11 mouse cellular contexts compared by ENCODE assay signal in the genomic region with DNA sequence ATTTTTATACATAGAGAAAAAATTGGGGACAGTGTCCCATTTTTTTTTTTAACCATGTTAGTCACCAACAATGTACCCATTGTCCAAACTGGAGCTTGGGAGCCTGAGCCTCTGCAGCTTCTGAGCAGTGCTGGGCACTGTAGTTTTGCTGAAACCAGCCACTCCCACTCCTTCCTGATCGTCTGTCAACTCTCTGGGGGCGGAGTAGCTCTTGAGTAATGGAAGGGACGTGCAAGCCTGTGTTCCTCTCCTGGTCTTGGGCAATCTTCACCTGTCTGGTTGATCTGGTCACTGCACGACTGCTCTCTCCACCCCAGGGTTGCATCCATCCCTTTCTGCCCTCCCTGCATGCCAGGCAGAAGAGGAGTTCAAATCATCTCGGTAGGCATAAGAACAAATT. TPM values are rescaled to one million over a fixed set of nuclear protein-coding genes. Genes with fewer than 3 reads are reported as not detected.
DNase-seq lines count a peak whose midpoint lies in the region; ATAC-seq and TF ChIP-seq lines count a peak whose summit lies in the region.
"Had no signal": no experiment of that assay in that cellular context is flagged by ENCODE, and none has a peak within 500 bp of the region (broad histone marks: within the 10 kb centered on the region; RNA-seq: fewer than 3 reads in every experiment).

No protein-coding gene starts in this region.

- H3K4me3 ChIP-seq in lung, postnatal 0 days (ENCODE audit: low read depth, low read length), result no peak overlapping the region
- H3K4me3 ChIP-seq: heart, embryonic 10.5 days; midbrain, embryonic 15.5 days; neural tube, embryonic 12.5 days had no signal

- H3K27me3 ChIP-seq in lung, postnatal 0 days (replicated peaks; ENCODE audit: insufficient read depth, low read length), result no peaks in the 10 kb centered on the region
- H3K27me3 ChIP-seq: midbrain, embryonic 15.5 days; neural tube, embryonic 12.5 days had no signal

- peak; percentile 70 for DNase-seq in 416B (ENCODE audit: low read depth)
- DNase-seq in lung, postnatal 0 days (ENCODE audit: low spot score), result peak; percentile 65
- no peak for DNase-seq in spleen, postnatal 4 days (ENCODE audit: low spot score in 2 of 2)
- DNase-seq in kidney, postnatal 10 days, result no peak
- DNase-seq in cerebellum, postnatal 25 days, result no peak
- DNase-seq: kidney, adult 9 months had no signal

- ATAC-seq in CD4-positive, CD25-positive, alpha-beta regulatory T cell, adult 4 months, result peak; percentile 68
- ATAC-seq in inflammation-experienced regulatory T-cells, adult 6 months, result peak; percentile 61
- ATAC-seq in lung, postnatal 0 days, result peak; percentile 69
- ATAC-seq: midbrain, embryonic 15.5 days had no signal

- no peak overlapping the region for H3K27ac ChIP-seq in lung, postnatal 0 days (ENCODE audit: low read length)
- H3K27ac ChIP-seq: heart, embryonic 10.5 days; midbrain, embryonic 15.5 days; neural tube, embryonic 12.5 days had no signal

- no peaks in the 10 kb centered on the region for H3K4me1 ChIP-seq in lung, postnatal 0 days (ENCODE audit: insufficient read depth, low read depth, low read length)
- H3K4me1 ChIP-seq: heart, embryonic 10.5 days; midbrain, embryonic 15.5 days; neural tube, embryonic 12.5 days had no signal

- H3K9me3 ChIP-seq in lung, postnatal 0 days (ENCODE audit: low read length), result no peaks in the 10 kb centered on the region
- H3K9me3 ChIP-seq: heart, embryonic 10.5 days; midbrain, embryonic 15.5 days; neural tube, embryonic 12.5 days had no signal

- no peak overlapping the region for H3K9ac ChIP-seq in lung, postnatal 0 days (replicated peaks; ENCODE audit: low read depth)
- H3K9ac ChIP-seq: midbrain, embryonic 15.5 days; neural tube, embryonic 12.5 days had no signal

- no peak overlapping the region for H3K4me2 ChIP-seq in lung, postnatal 0 days (replicated peaks; ENCODE audit: low read depth, low read length)
- H3K4me2 ChIP-seq: midbrain, embryonic 15.5 days; neural tube, embryonic 12.5 days had no signal

- no peak for TF ChIP-seq EP300 in lung, postnatal 0 days (IDR thresholded peaks at IDR 0.05)

- no peaks in the 10 kb centered on the region for H3K36me3 ChIP-seq in lung, postnatal 0 days (ENCODE audit: insufficient read depth, low read length)
- H3K36me3 ChIP-seq: heart, embryonic 10.5 days; midbrain, embryonic 15.5 days; neural tube, embryonic 12.5 days had no signal

- 37% methylated on average over 5 of the region's 5 CpGs for WGBS in lung, postnatal 0 days

- no peak for TF ChIP-seq CTCF in lung, postnatal 0 days (IDR thresholded peaks at IDR 0.05)

RNA-seq across cellular contexts. Expression of a gene that starts 21.0 kb away (rescaled TPM):
- not detected for polyA plus RNA-seq in CD4-positive, CD25-positive, alpha-beta regulatory T cell, adult 4 months (2017; shearing (Covaris generic))
- under 1 TPM in 1 of 3 experiments, not detected in 2; 0.26 TPM for polyA plus RNA-seq in inflammation-experienced regulatory T-cells, adult 6 months (2017; shearing (Covaris generic))
- polyA plus RNA-seq in lung, postnatal 0 days (2015; fragmentation: Nextera tagmentation; extraction: Ambion mirVana), result 1.7 and 2.0 TPM in 2 replicates

RNA-seq across cellular contexts. Expression of a gene that starts 22.9 kb away (rescaled TPM):
- 100 to 1,000 TPM; 128 to 183 TPM for polyA plus RNA-seq in CD4-positive, CD25-positive, alpha-beta regulatory T cell, adult 4 months (2017; shearing (Covaris generic))
- polyA plus RNA-seq in inflammation-experienced regulatory T-cells, adult 6 months (2017; shearing (Covaris generic)), result 100 to 1,000 TPM; 137 to 227 (median 157) TPM
- polyA plus RNA-seq in lung, postnatal 0 days (2015; fragmentation: Nextera tagmentation; extraction: Ambion mirVana), result 79.2 and 84.6 TPM in 2 replicates

RNA-seq across cellular contexts. Expression of a gene that starts 57.0 kb away (rescaled TPM):
- polyA plus RNA-seq in CD4-positive, CD25-positive, alpha-beta regulatory T cell, adult 4 months (2017; shearing (Covaris generic)), result 10 to 100 TPM; 44.2 to 52.8 TPM
- polyA plus RNA-seq in inflammation-experienced regulatory T-cells, adult 6 months (2017; shearing (Covaris generic)), result 10 to 100 TPM; 40.6 to 65.1 (median 53.7) TPM
- 14.1 and 16.0 TPM in 2 replicates for polyA plus RNA-seq in lung, postnatal 0 days (2015; fragmentation: Nextera tagmentation; extraction: Ambion mirVana)

Comparison
In these comparisons a context has a peak if more than half of its experiments do, and no peak if none do; other contexts are left out.
1. DNase-seq: peak in 416B (single experiment) and lung, postnatal 0 days (single experiment); none in spleen, postnatal 4 days (0 of 2), kidney, postnatal 10 days (single experiment) and cerebellum, postnatal 25 days (0 of 2).
2. Peak in every context shown above with its lines, with median percentiles within 50 percentile points of each other: ATAC-seq.